Mouse (Mus musculus): ENCODE data around the gene Cops7a. TPM values are rescaled to one million over a fixed set of nuclear protein-coding genes. Genes with fewer than 3 reads are reported as not detected.

The Cops7a gene
- total RNA-seq, 2 experiments from 2014 or later = 99.1 to 100 TPM

Other genes starting within 250 kb of the Cops7a start
- 1 to 10 TPM; 1.7 to 1.9 TPM for gene Ptpn6, start 226.8 kb downstream of the Cops7a start, total RNA-seq (2021)
- gene Grcc10, start 224.2 kb downstream of the Cops7a start, total RNA-seq (2021) = 100 to 1,000 TPM; 207 to 228 TPM
- not detected for gene Gm45234, start 209.5 kb downstream of the Cops7a start, total RNA-seq (2021)
- 10 to 100 TPM; 30.8 to 35.8 TPM for gene Atn1, start 209.0 kb downstream of the Cops7a start, total RNA-seq (2021)
- gene Eno2, start 195.9 kb downstream of the Cops7a start, total RNA-seq (2021) = 1 to 10 TPM; 1.9 to 2.3 TPM
- not detected for gene Lrrc23, start 185.8 kb downstream of the Cops7a start, total RNA-seq (2021)
- gene Spsb2, start 156.9 kb downstream of the Cops7a start, total RNA-seq (2021) = 1 to 10 TPM; 3.7 to 4.8 TPM
- gene Tpi1, start 151.2 kb downstream of the Cops7a start, total RNA-seq (2021) = 1,000 to 10,000 TPM; 2,868 to 2,952 TPM
- 10 to 100 TPM; 55.3 to 61.9 TPM for gene Usp5, start 136.1 kb downstream of the Cops7a start, total RNA-seq (2021)
- 1 to 10 TPM; 4.6 to 5.0 TPM for gene Cdca3, start 136.0 kb downstream of the Cops7a start, total RNA-seq (2021)
- 1 to 10 TPM; 6.6 to 7.0 TPM for gene Gnb3, start 125.3 kb downstream of the Cops7a start, total RNA-seq (2021)
- gene P3h3, start 107.8 kb downstream of the Cops7a start, total RNA-seq (2021) = 10 to 100 TPM; 19.7 to 24.2 TPM
- under 1 TPM; 0.33 to 0.45 TPM for gene Gpr162, start 101.6 kb downstream of the Cops7a start, total RNA-seq (2021)
- gene Cd4, start 77.3 kb downstream of the Cops7a start, total RNA-seq (2021) = under 1 TPM; 0.27 to 0.51 TPM
- under 1 TPM; 0.43 to 0.62 TPM for gene Lag3, start 53.8 kb downstream of the Cops7a start, total RNA-seq (2021)
- 100 to 1,000 TPM; 225 to 266 TPM for gene Ptms, start 45.4 kb downstream of the Cops7a start, total RNA-seq (2021)
- gene Mlf2, start 34.2 kb downstream of the Cops7a start, total RNA-seq (2021) = 100 to 1,000 TPM; 250 to 257 TPM
- under 1 TPM; 0.16 to 0.72 TPM for gene Pianp, start 31.2 kb upstream of the Cops7a start, total RNA-seq (2021)
- 10 to 100 TPM; 20.1 to 20.7 TPM for gene Zfp384, start 43.6 kb upstream of the Cops7a start, total RNA-seq (2021)
- 10 to 100 TPM; 29.6 TPM for gene Ing4, start 74.2 kb upstream of the Cops7a start, total RNA-seq (2021)
- gene Acrbp, start 84.2 kb upstream of the Cops7a start, total RNA-seq (2021) = 1 to 10 TPM; 1.4 to 2.5 TPM
- under 1 TPM in 1 of 2 experiments, not detected in 1; 0.24 TPM for gene Lpar5, start 102.4 kb upstream of the Cops7a start, total RNA-seq (2021)
- gene Chd4, start 130.4 kb upstream of the Cops7a start, total RNA-seq (2021) = 10 to 100 TPM; 75.1 to 84.3 TPM
- 10 to 100 TPM; 16.0 to 20.4 TPM for gene Nop2, start 166.4 kb upstream of the Cops7a start, total RNA-seq (2021)
- 10 to 100 TPM; 24.0 to 28.7 TPM for gene Iffo1, start 179.7 kb upstream of the Cops7a start, total RNA-seq (2021)
- gene Gapdh, start 200.9 kb upstream of the Cops7a start, total RNA-seq (2021) = over 10,000 TPM in 1 of 2 experiments, 1,000 to 10,000 TPM in 1; 9,479 to 10,041 TPM
- gene Ncapd2, start 226.2 kb upstream of the Cops7a start, total RNA-seq (2021) = 10 to 100 TPM; 18.4 to 18.7 TPM
- 100 to 1,000 TPM; 214 to 227 TPM for gene Mrpl51, start 226.3 kb upstream of the Cops7a start, total RNA-seq (2021)

Data from gastrocnemius, postnatal 14 days (tissue).